Mouse (Mus musculus) induced T-regulatory cell, adult 2 months (primary cell): Measurements from ENCODE around the gene Gabrr3.

Source experiments
- DNase-seq: peaks from one replicate; pipeline ENCODE4 v3.0.0-alpha.2; 2012; ENCODE audit warnings: low read depth

Gene Gabrr3

GRCm38 (mm10) chr16:59471637-59472278 lies 64.6 kb downstream of the Gabrr3 start, which contains the start of gene Riox2:
Gene Riox2 (plus strand): TSS chr16:59471775.
- peak; percentile 93 for DNase-seq

GRCm38 (mm10) chr16:59472546-59472945 lies 65.4 kb downstream of the Gabrr3 start:
- DNase-seq: no peak

GRCm38 (mm10) chr16:59474788-59475187 lies 67.7 kb downstream of the Gabrr3 start:
- DNase-seq: peak; percentile 87

- no peak for DNase-seq
Observed at GRCm38 (mm10) chr16:59477955-59478354, 70.8 kb downstream of the Gabrr3 start.

GRCm38 (mm10) chr16:59487239-59487638 lies 80.1 kb downstream of the Gabrr3 start:
- DNase-seq: no peak

- DNase-seq: no peak
Observed at GRCm38 (mm10) chr16:59487975-59488548, 80.9 kb downstream of the Gabrr3 start.

- DNase-seq: no peak
Observed at GRCm38 (mm10) chr16:59493199-59493598, 86.1 kb downstream of the Gabrr3 start.

- no peak for DNase-seq
Observed at GRCm38 (mm10) chr16:59497947-59498346, 90.8 kb downstream of the Gabrr3 start.

GRCm38 (mm10) chr16:59499180-59499579 lies 92.0 kb downstream of the Gabrr3 start:
- DNase-seq: no peak

GRCm38 (mm10) chr16:59509830-59510229 lies 102.7 kb downstream of the Gabrr3 start:
- no peak for DNase-seq
